Mouse (Mus musculus): ENCODE measurements around the gene Prr15. TPM values are rescaled to one million over a fixed set of nuclear protein-coding genes. Genes with fewer than 3 reads are reported as not detected.

Gene Prr15
- polyA plus RNA-seq, 1 experiment, result 0.53 TPM

GRCm38 (mm10) chr6:54330166-54330565, 4.5 kb downstream of the Prr15 start:
- Histone ChIP-seq H3K4me1 (ENCODE audit: control insufficient read depth, insufficient read depth, insufficient read length) (peaks cover 7% of the 10 kb centered on the region; the same call in 1 of the 2 replicates), H3K36me3 (ENCODE audit: control insufficient read depth, insufficient read depth, low read length) (no peaks in the 10 kb centered on the region), H3K4me3 (ENCODE audit: extremely low read depth, insufficient read depth, insufficient read length) (no peak overlapping the region), H3K27ac (ENCODE audit: insufficient read depth, low read length) (no peak overlapping the region), H3K27me3 (ENCODE audit: control insufficient read depth, insufficient read depth, low read length) (peaks cover 3% of the 10 kb centered on the region; the same call in 1 of the 2 replicates)
- 93% methylated on average over 10 of the region's 10 CpGs for WGBS
- no peak for DNase-seq (ENCODE audit: low read depth in 1 of 2, low spot score in 2 of 2)
- TF ChIP-seq POLR2A (IDR thresholded peaks at IDR 0.05; ENCODE audit: low read depth, low read length), result no peak
- no peak for TF ChIP-seq CTCF (IDR thresholded peaks at IDR 0.05; ENCODE audit: extremely low read depth, insufficient read depth, insufficient read length, insufficient replicate concordance)

GRCm38 (mm10) chr6:54331765-54332164, 6.1 kb downstream of the Prr15 start:
- Histone ChIP-seq H3K27me3 (ENCODE audit: control insufficient read depth, insufficient read depth, low read length) (peaks cover 3% of the 10 kb centered on the region; the same call in 1 of the 2 replicates), H3K36me3 (ENCODE audit: control insufficient read depth, insufficient read depth, low read length) (no peaks in the 10 kb centered on the region), H3K4me3 (ENCODE audit: extremely low read depth, insufficient read depth, insufficient read length) (no peak overlapping the region), H3K4me1 (ENCODE audit: control insufficient read depth, insufficient read depth, insufficient read length) (peaks cover 7% of the 10 kb centered on the region; the same call in 1 of the 2 replicates), H3K27ac (ENCODE audit: insufficient read depth, low read length) (no peak overlapping the region)
- 90% methylated on average over 10 of the region's 10 CpGs for WGBS
- TF ChIP-seq CTCF (IDR thresholded peaks at IDR 0.05; ENCODE audit: extremely low read depth, insufficient read depth, insufficient read length, insufficient replicate concordance) (no peak), POLR2A (IDR thresholded peaks at IDR 0.05; ENCODE audit: low read depth, low read length) (no peak)
- no peak for DNase-seq (ENCODE audit: low read depth in 1 of 2, low spot score in 2 of 2)

- TF ChIP-seq POLR2A (IDR thresholded peaks at IDR 0.05; ENCODE audit: low read depth, low read length) (no peak), CTCF (IDR thresholded peaks at IDR 0.05; ENCODE audit: extremely low read depth, insufficient read depth, insufficient read length, insufficient replicate concordance) (no peak)
- no peak for DNase-seq (ENCODE audit: low read depth in 1 of 2, low spot score in 2 of 2)
- H3K4me1 ChIP-seq (ENCODE audit: control insufficient read depth, insufficient read depth, insufficient read length), result peaks cover 4% of the 10 kb centered on the region; the same call in 1 of the 2 replicates
- H3K27me3 ChIP-seq (ENCODE audit: control insufficient read depth, insufficient read depth, low read length), result peaks cover 1% of the 10 kb centered on the region; the same call in 1 of the 2 replicates
- no peaks in the 10 kb centered on the region for H3K36me3 ChIP-seq (ENCODE audit: control insufficient read depth, insufficient read depth, low read length)
- no peak overlapping the region for H3K27ac ChIP-seq (ENCODE audit: insufficient read depth, low read length)
- no peak overlapping the region for H3K4me3 ChIP-seq (ENCODE audit: extremely low read depth, insufficient read depth, insufficient read length)
- WGBS, result 90% methylated on average over 8 of the region's 8 CpGs
Observed at GRCm38 (mm10) chr6:54332203-54332602, 6.6 kb downstream of the Prr15 start.

- TF ChIP-seq POLR2A (IDR thresholded peaks at IDR 0.05; ENCODE audit: low read depth, low read length) (no peak), CTCF (IDR thresholded peaks at IDR 0.05; ENCODE audit: extremely low read depth, insufficient read depth, insufficient read length, insufficient replicate concordance) (no peak)
- no peaks in the 10 kb centered on the region; the same call in 1 of the 2 replicates for H3K4me1 ChIP-seq (ENCODE audit: control insufficient read depth, insufficient read depth, insufficient read length)
- no peaks in the 10 kb centered on the region for H3K36me3 ChIP-seq (ENCODE audit: control insufficient read depth, insufficient read depth, low read length)
- no peak overlapping the region for H3K4me3 ChIP-seq (ENCODE audit: extremely low read depth, insufficient read depth, insufficient read length)
- no peak for DNase-seq (ENCODE audit: low read depth in 1 of 2, low spot score in 2 of 2)
- 86% methylated on average over 11 of the region's 11 CpGs for WGBS
- no peak overlapping the region for H3K27ac ChIP-seq (ENCODE audit: insufficient read depth, low read length)
- H3K27me3 ChIP-seq (ENCODE audit: control insufficient read depth, insufficient read depth, low read length), result no peaks in the 10 kb centered on the region
Observed at GRCm38 (mm10) chr6:54333116-54333651, 7.5 kb downstream of the Prr15 start.

GRCm38 (mm10) chr6:54333652-54334396, 8.2 kb downstream of the Prr15 start:
- no peaks in the 10 kb centered on the region for H3K27me3 ChIP-seq (ENCODE audit: control insufficient read depth, insufficient read depth, low read length)
- WGBS, result 37% methylated on average over 9 of the region's 9 CpGs
- no peak overlapping the region for H3K4me3 ChIP-seq (ENCODE audit: extremely low read depth, insufficient read depth, insufficient read length)
- TF ChIP-seq POLR2A (IDR thresholded peaks at IDR 0.05; ENCODE audit: low read depth, low read length), result no peak
- no peak for TF ChIP-seq CTCF (IDR thresholded peaks at IDR 0.05; ENCODE audit: extremely low read depth, insufficient read depth, insufficient read length, insufficient replicate concordance)
- no peaks in the 10 kb centered on the region for H3K36me3 ChIP-seq (ENCODE audit: control insufficient read depth, insufficient read depth, low read length)
- H3K27ac ChIP-seq (ENCODE audit: insufficient read depth, low read length), result no peak overlapping the region
- DNase-seq (ENCODE audit: low read depth in 1 of 2, low spot score in 2 of 2), result no peak
- H3K4me1 ChIP-seq (ENCODE audit: control insufficient read depth, insufficient read depth, insufficient read length), result no peaks in the 10 kb centered on the region; the same call in 1 of the 2 replicates

- no peak overlapping the region for H3K4me3 ChIP-seq (ENCODE audit: extremely low read depth, insufficient read depth, insufficient read length)
- no peak for TF ChIP-seq CTCF (IDR thresholded peaks at IDR 0.05; ENCODE audit: extremely low read depth, insufficient read depth, insufficient read length, insufficient replicate concordance)
- TF ChIP-seq POLR2A (IDR thresholded peaks at IDR 0.05; ENCODE audit: low read depth, low read length), result no peak
- no peaks in the 10 kb centered on the region for H3K4me1 ChIP-seq (ENCODE audit: control insufficient read depth, insufficient read depth, insufficient read length)
- DNase-seq (ENCODE audit: low read depth in 1 of 2, low spot score in 2 of 2), result no peak
- 94% methylated on average over 6 of the region's 6 CpGs for WGBS
- H3K27ac ChIP-seq (ENCODE audit: insufficient read depth, low read length), result no peak overlapping the region
- H3K27me3 ChIP-seq (ENCODE audit: control insufficient read depth, insufficient read depth, low read length), result no peaks in the 10 kb centered on the region
- H3K36me3 ChIP-seq (ENCODE audit: control insufficient read depth, insufficient read depth, low read length), result no peaks in the 10 kb centered on the region
Observed at GRCm38 (mm10) chr6:54337321-54337720, 11.7 kb downstream of the Prr15 start.

GRCm38 (mm10) chr6:54341133-54341532, 15.5 kb downstream of the Prr15 start:
- Histone ChIP-seq H3K27me3 (ENCODE audit: control insufficient read depth, insufficient read depth, low read length) (no peaks in the 10 kb centered on the region), H3K36me3 (ENCODE audit: control insufficient read depth, insufficient read depth, low read length) (no peaks in the 10 kb centered on the region), H3K27ac (ENCODE audit: insufficient read depth, low read length) (no peak overlapping the region), H3K4me1 (ENCODE audit: control insufficient read depth, insufficient read depth, insufficient read length) (no peaks in the 10 kb centered on the region), H3K4me3 (ENCODE audit: extremely low read depth, insufficient read depth, insufficient read length) (no peak overlapping the region)
- no peak for TF ChIP-seq POLR2A (IDR thresholded peaks at IDR 0.05; ENCODE audit: low read depth, low read length)
- TF ChIP-seq CTCF (IDR thresholded peaks at IDR 0.05; ENCODE audit: extremely low read depth, insufficient read depth, insufficient read length, insufficient replicate concordance), result no peak
- DNase-seq (ENCODE audit: low read depth in 1 of 2, low spot score in 2 of 2), result no peak
- WGBS, result 91% methylated on average over 5 of the region's 5 CpGs

Measured in spleen, adult 2 months (tissue).